Comparison of ENCODE assay signal across 17 mouse cellular contexts in genomic region chr1:153321404-153321803, GRCm38 (mm10). TPM values are rescaled to one million over a fixed set of nuclear protein-coding genes. Genes with fewer than 3 reads are reported as not detected.
A peak's percentile ranks its signal among the peaks of the same experiment; 100 is the strongest.
DNase-seq lines count a peak whose midpoint lies in the region; ATAC-seq lines count a peak whose summit lies in the region.
"Had no signal": no experiment of that assay in that cellular context is flagged by ENCODE, and none has a peak within 500 bp of the region (broad histone marks: within the 10 kb centered on the region; RNA-seq: fewer than 3 reads in every experiment).

No protein-coding gene starts in this region.

- no peaks in the 10 kb centered on the region; the same call in 1 of the 2 replicates for H3K9me3 ChIP-seq in heart, embryonic 12.5 days (replicated peaks)
- no peaks in the 10 kb centered on the region for H3K9me3 ChIP-seq in liver, embryonic 13.5 days (replicated peaks)
- no peaks in the 10 kb centered on the region for H3K9me3 ChIP-seq in liver, embryonic 12.5 days (replicated peaks)
- H3K9me3 ChIP-seq in heart, embryonic 16.5 days (replicated peaks; ENCODE audit: control insufficient read depth, low read length): no peaks in the 10 kb centered on the region
- no peaks in the 10 kb centered on the region for H3K9me3 ChIP-seq in stomach, embryonic 15.5 days
- H3K9me3 ChIP-seq: hindbrain, embryonic 10.5 days; limb, embryonic 13.5 days; neural tube, embryonic 12.5 days had no signal

- H3K4me2 ChIP-seq in heart, embryonic 12.5 days: peak overlapping the region; percentile 52
- no peak overlapping the region for H3K4me2 ChIP-seq in liver, embryonic 13.5 days
- no peak overlapping the region for H3K4me2 ChIP-seq in liver, embryonic 12.5 days
- H3K4me2 ChIP-seq in heart, embryonic 16.5 days (ENCODE audit: low read depth, low read length): peak overlapping the region; percentile 44
- H3K4me2 ChIP-seq in stomach, embryonic 15.5 days: no peak overlapping the region
- H3K4me2 ChIP-seq: limb, embryonic 13.5 days; neural tube, embryonic 12.5 days had no signal

- WGBS in heart, embryonic 12.5 days: 55% methylated on average over 12 of the region's 12 CpGs
- WGBS in liver, embryonic 13.5 days (ENCODE audit: insufficient replicate concordance): 65% methylated on average over 12 of the region's 12 CpGs
- 67% methylated on average over 12 of the region's 12 CpGs for WGBS in liver, embryonic 12.5 days (ENCODE audit: insufficient replicate concordance)
- 57% methylated on average over 12 of the region's 12 CpGs for WGBS in heart, embryonic 16.5 days
- 64% methylated on average over 12 of the region's 12 CpGs for WGBS in stomach, embryonic 15.5 days

- DNase-seq in heart, adult 18-20 months: no peak
- DNase-seq in liver, embryonic 13.5 days: no peak
- DNase-seq in layer of hippocampus, postnatal 36 days: no peak
- DNase-seq: adrenal gland, adult 2 months; cerebellum, adult 9-10 months; liver, postnatal 0 days; right cerebral cortex, postnatal 25 days; thymus, adult 2 months had no signal

- no peak overlapping the region for H3K4me3 ChIP-seq in heart, embryonic 12.5 days
- H3K4me3 ChIP-seq in liver, embryonic 13.5 days (replicated peaks): no peak overlapping the region
- no peak overlapping the region for H3K4me3 ChIP-seq in liver, embryonic 12.5 days
- H3K4me3 ChIP-seq in heart, embryonic 16.5 days (ENCODE audit: low read length): no peak overlapping the region
- no peak overlapping the region for H3K4me3 ChIP-seq in stomach, embryonic 15.5 days (replicated peaks)
- H3K4me3 ChIP-seq: hindbrain, embryonic 10.5 days; limb, embryonic 13.5 days; neural tube, embryonic 12.5 days had no signal

- H3K36me3 ChIP-seq in heart, embryonic 12.5 days: peaks cover 23% of the 10 kb centered on the region
- no peaks in the 10 kb centered on the region for H3K36me3 ChIP-seq in liver, embryonic 13.5 days
- peaks cover 13% of the 10 kb centered on the region for H3K36me3 ChIP-seq in liver, embryonic 12.5 days
- peaks cover 7% of the 10 kb centered on the region; the same call in 1 of the 2 replicates for H3K36me3 ChIP-seq in heart, embryonic 16.5 days (ENCODE audit: control insufficient read depth, insufficient read depth)
- H3K36me3 ChIP-seq in stomach, embryonic 15.5 days: 0 out of 2 replicates have a peak, but pooled peaks cover 3% of the 10 kb centered on the region

- H3K9ac ChIP-seq in heart, embryonic 12.5 days: peak overlapping the region; percentile 1; the same call in 1 of the 2 replicates
- no peak overlapping the region for H3K9ac ChIP-seq in liver, embryonic 13.5 days
- H3K9ac ChIP-seq in liver, embryonic 12.5 days: no peak overlapping the region
- H3K9ac ChIP-seq in heart, embryonic 16.5 days (ENCODE audit: low read length): peak overlapping the region; percentile 40
- no peak overlapping the region for H3K9ac ChIP-seq in stomach, embryonic 15.5 days
- H3K9ac ChIP-seq: limb, embryonic 13.5 days; liver, postnatal 0 days; neural tube, embryonic 12.5 days had no signal

- H3K27ac ChIP-seq in heart, embryonic 12.5 days (ENCODE audit: poor library complexity, severe bottlenecking): peak overlapping the region; percentile 74
- peak overlapping the region; percentile 30; the same call in 1 of the 2 replicates for H3K27ac ChIP-seq in liver, embryonic 13.5 days
- H3K27ac ChIP-seq in liver, embryonic 12.5 days: no peak overlapping the region
- peak overlapping the region; percentile 77 for H3K27ac ChIP-seq in heart, embryonic 16.5 days (ENCODE audit: low read length)
- H3K27ac ChIP-seq in stomach, embryonic 15.5 days: peak overlapping the region; percentile 81
- H3K27ac ChIP-seq: hindbrain, embryonic 10.5 days; limb, embryonic 13.5 days; neural tube, embryonic 12.5 days had no signal

- no peaks in the 10 kb centered on the region for H3K27me3 ChIP-seq in heart, embryonic 12.5 days (replicated peaks)
- no peaks in the 10 kb centered on the region for H3K27me3 ChIP-seq in liver, embryonic 13.5 days
- no peaks in the 10 kb centered on the region for H3K27me3 ChIP-seq in liver, embryonic 12.5 days (replicated peaks)
- H3K27me3 ChIP-seq in heart, embryonic 16.5 days (ENCODE audit: control insufficient read depth, insufficient read depth, low read length): no peaks in the 10 kb centered on the region
- H3K27me3 ChIP-seq in stomach, embryonic 15.5 days (replicated peaks): no peaks in the 10 kb centered on the region
- H3K27me3 ChIP-seq: limb, embryonic 13.5 days; neural tube, embryonic 12.5 days had no signal

- ATAC-seq in heart, embryonic 12.5 days (ENCODE audit: insufficient number of reproducible peaks, low FRiP score): no peak
- no peak for ATAC-seq in liver, embryonic 13.5 days (ENCODE audit: low read depth)
- ATAC-seq in liver, embryonic 12.5 days: no peak
- ATAC-seq in heart, embryonic 16.5 days (replicated peaks; ENCODE audit: extremely low read depth, insufficient read depth, low FRiP score): no peak
- ATAC-seq in stomach, embryonic 15.5 days (ENCODE audit: insufficient read depth, low FRiP score, low read depth): no peak
- ATAC-seq: forebrain, embryonic 16.5 days; inflammation-experienced regulatory T-cells, adult 6 months; liver, postnatal 0 days had no signal

- H3K4me1 ChIP-seq in heart, embryonic 12.5 days (replicated peaks): peaks cover 76% of the 10 kb centered on the region
- H3K4me1 ChIP-seq in liver, embryonic 13.5 days (replicated peaks): peaks cover 28% of the 10 kb centered on the region
- peaks cover 38% of the 10 kb centered on the region for H3K4me1 ChIP-seq in liver, embryonic 12.5 days
- peaks cover 67% of the 10 kb centered on the region for H3K4me1 ChIP-seq in heart, embryonic 16.5 days (ENCODE audit: control insufficient read depth, insufficient read depth, low read length)
- peaks cover 25% of the 10 kb centered on the region for H3K4me1 ChIP-seq in stomach, embryonic 15.5 days

RNA-seq across cellular contexts. Expression of gene Lamc1, which starts 11.2 kb away (rescaled TPM):
- 134 and 146 TPM in 2 replicates for polyA plus RNA-seq in heart, embryonic 12.5 days (2016; fragmentation: Nextera tagmentation; extraction: Ambion mirVana)
- 10 to 100 TPM; 83.1 to 94.8 TPM for total RNA-seq in heart, adult 18-20 months (2021)
- polyA plus RNA-seq in liver, embryonic 13.5 days (2015; fragmentation: Nextera tagmentation; extraction: Ambion mirVana): 7.1 and 7.2 TPM in 2 replicates
- polyA plus RNA-seq in liver, embryonic 12.5 days (2016; fragmentation: Nextera tagmentation; extraction: Ambion mirVana): 14.8 and 15.7 TPM in 2 replicates
- polyA plus RNA-seq in heart, embryonic 16.5 days (2015; fragmentation: Nextera tagmentation; extraction: Ambion mirVana): 73.8 and 85.3 TPM in 2 replicates
- 62.9 and 64.0 TPM in 2 replicates for polyA plus RNA-seq in stomach, embryonic 15.5 days (2015; fragmentation: Nextera tagmentation; extraction: Ambion mirVana)
- 10 to 100 TPM; 25.3 to 34.8 TPM for total RNA-seq in layer of hippocampus, postnatal 36 days (2021)

Comparison
In these comparisons a context has a peak if more than half of its experiments do, and no peak if none do; other contexts are left out.
1. H3K4me2 ChIP-seq: peak in heart, embryonic 12.5 days (single experiment) and heart, embryonic 16.5 days (single experiment); none in liver, embryonic 13.5 days (single experiment), liver, embryonic 12.5 days (single experiment) and stomach, embryonic 15.5 days (single experiment).
2. H3K9ac ChIP-seq: peak in heart, embryonic 12.5 days (single experiment) and heart, embryonic 16.5 days (single experiment); none in liver, embryonic 13.5 days (single experiment), liver, embryonic 12.5 days (single experiment) and stomach, embryonic 15.5 days (single experiment).